Mouse (Mus musculus): ENCODE measurements around the gene Pde6d.

Pde6d gene

GRCm38 (mm10) chr1:86502221-86503048 is 80.0 kb downstream of the Pde6d start:
- DNase-seq = no peak

DNA sequence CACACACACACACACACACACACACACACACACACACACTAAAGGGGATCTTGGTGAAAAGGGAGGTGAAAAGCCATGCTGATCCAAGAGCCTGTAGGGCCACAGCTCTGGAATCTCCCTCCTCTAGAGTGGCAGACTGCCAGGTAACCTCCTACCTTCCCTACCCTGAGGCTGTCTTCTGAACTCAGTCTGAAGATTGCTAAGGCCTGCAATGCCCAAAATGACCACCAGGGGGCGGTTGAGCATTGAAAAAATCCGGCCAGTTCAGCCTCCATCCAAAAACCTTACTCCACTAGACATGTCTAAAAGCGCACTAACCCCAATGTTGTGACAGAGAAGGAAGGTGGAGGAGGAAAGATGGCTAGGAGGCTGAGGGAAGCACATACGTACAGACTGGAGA is 80.9 kb downstream of the Pde6d start:
- peak; percentile 95 for DNase-seq

DNA sequence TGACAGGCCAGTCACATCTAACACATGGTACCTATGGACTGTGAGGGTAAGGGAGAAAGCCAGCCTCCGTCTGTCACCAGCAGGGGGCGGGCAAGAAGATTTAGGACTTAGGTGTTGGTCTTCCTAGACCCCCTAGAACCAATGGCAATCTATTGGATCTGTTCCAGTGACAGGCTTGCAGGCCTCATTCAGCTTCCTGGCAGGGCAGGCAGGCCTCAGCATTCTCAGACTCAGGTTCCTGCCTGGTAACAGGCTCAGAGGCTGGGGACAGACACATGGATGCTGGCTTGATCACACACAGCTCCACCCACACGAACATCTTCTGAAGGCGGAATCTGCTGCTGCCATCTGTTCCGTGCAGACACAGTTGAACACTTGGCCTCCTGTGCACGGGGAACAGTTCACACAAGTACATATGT is 81.3 kb downstream of the Pde6d start:
- DNase-seq = peak; percentile 72

DNA sequence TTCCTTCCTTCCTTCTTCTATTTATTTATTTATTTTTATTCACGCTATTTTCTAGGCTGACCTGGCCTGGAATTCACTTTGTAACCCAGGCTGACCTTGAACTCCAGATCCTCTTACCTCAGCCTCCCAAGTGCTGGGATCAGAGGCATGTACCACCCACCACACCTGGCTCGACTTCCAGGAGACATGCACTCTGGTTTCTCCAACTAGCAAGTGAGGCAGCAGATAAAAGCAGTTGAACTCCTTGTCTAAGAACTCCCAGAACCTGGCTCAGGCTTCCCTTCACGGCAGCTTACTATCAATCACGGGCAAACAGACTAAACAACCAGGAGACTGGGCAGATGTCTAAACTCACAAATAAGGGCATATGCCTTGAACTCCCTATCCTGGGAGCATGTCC is 81.7 kb downstream of the Pde6d start:
- no peak for DNase-seq

DNA sequence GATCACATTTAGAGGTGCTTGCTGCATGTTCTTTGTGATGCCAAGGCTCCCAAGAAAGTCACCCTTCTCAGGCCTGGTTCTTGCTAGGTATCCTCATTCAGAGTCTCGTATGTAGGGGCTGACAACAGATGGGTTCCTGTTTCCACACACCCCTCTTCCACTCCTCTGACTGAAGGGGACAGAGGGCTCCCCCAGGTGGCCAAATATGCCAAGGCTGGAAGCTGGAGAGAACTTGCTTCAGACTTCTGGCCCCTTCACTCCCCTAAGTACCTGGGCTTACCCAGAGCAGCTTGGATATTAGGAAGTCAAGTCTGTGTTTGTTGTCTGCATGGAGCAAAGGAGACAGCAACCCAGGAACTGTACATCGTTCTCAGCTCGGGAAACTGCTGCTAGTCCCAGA is 82.5 kb downstream of the Pde6d start:
- DNase-seq = peak; percentile 67

DNA sequence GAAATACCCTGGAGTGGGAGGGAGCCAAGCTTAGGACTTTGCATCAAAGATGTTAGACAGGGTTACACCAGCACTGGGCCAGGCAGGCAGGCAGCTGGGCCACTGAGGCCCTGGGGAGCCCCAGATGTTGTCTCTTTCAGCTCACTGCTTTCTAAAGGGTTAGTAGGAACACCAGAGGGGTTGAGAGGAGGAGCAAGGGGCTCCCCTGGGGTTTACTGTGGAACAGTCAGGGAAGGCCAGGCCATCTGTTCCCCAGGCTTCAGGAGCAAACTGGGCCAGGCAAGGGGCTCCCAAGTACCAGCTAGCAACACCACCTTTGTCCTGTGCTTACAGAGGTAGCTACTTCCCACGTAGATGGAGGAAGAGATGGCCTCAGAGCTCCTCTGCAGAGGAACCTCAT is 83.8 kb downstream of the Pde6d start:
- DNase-seq = no peak

DNA sequence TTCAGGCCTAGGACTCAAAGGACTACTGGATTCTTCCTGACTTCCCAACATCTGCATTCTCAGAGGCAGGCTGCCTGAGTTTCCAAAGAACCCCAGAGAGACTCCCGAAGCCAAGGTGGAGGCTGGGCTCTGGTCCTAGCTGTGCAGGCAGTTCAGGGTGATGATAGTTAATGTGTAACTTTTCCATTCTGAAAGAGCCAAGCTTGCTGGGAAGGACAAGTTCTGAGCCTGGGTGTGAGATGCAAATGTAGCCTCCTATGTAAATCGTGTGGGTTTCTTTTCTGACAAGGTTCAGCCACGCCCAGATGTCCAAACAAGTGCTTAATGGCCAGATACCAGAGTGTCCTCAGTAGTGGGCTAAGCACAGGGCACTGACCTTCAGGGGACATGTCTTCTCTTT is 84.4 kb downstream of the Pde6d start:
- DNase-seq = no peak

DNA sequence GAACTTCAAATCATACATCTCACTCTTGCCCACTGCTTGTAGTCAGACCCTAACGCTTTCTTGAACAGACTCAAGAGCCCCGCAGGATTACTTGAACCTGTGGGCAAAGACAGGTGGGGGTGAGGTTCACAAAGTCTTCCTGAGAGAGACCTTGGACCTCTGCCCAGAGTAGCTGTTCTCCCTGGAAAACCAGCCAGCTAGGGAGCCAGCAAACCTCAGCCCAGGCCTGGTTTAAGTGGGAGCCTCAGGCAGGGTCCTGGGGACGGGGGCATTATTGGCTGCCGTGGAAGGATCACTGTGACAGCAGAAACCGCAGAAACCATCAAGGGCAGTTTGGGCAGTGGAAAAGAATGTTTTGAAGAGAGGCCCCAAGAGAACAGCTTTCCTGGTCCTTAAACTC is 85.1 kb downstream of the Pde6d start:
- DNase-seq = no peak

DNA sequence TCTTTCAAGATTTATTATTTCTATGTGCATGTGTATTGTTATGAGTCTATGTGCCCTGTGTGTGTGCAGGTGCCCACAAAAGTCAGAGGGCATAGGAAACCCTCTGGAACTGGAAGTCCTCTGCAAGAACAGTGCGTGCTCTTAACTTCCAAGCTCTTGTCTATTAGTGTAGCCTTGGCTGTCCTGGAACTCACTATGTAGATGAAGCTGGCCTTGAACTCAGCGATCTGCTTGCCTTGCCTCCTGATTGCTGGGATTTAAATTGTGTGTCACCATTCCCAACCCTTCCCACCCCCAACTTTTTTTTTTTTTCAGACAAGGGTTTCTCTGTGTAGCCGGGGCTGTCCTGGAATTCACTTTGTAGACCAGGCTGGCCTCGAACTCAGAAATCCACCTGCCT is 86.1 kb downstream of the Pde6d start:
- no peak for DNase-seq

- no peak for DNase-seq
Observed at GRCm38 (mm10) chr1:86493783-86494182, 88.6 kb downstream of the Pde6d start.
